Mouse (Mus musculus): ENCODE measurements around the gene Itga9.

Gene Itga9

DNA sequence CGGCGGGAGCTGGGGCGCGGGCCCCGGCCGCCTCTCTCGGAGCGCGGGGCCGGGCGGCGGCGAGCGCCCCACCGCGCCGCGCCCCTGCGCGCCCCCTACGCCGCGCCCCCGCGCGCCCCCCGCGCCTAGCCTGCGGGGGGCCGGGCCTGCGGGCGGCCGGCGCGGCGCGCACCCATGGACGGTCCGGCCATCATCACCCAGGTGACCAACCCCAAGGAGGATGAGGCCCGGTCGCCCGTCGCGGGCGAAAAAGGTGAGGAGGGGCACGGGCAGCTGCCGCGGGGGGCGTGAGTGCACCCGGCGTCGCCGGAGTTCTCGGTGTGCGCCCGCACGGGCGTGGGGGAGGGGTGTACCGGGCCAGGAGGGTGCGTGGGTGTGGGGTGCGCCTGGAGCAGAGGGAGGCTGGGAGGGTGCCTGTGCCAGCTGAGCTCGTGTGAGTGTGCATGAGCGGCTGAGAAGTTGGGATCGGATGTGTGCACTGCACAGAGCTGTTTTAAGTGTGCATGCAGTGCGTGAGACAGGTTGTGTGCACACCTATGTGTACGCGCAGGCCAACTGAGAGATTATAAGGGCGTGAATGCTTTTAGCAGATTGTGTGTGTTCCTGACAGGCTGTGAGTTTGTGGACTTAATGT is 320.3 kb downstream of the Itga9 start:
- DNase-seq = peak; percentile 36 to 53

GRCm38 (mm10) chr9:118927501-118927900 is 321.0 kb downstream of the Itga9 start:
- no peak for DNase-seq

- no peak for DNase-seq
Observed at GRCm38 (mm10) chr9:118928007-118928406, 321.5 kb downstream of the Itga9 start.

DNA sequence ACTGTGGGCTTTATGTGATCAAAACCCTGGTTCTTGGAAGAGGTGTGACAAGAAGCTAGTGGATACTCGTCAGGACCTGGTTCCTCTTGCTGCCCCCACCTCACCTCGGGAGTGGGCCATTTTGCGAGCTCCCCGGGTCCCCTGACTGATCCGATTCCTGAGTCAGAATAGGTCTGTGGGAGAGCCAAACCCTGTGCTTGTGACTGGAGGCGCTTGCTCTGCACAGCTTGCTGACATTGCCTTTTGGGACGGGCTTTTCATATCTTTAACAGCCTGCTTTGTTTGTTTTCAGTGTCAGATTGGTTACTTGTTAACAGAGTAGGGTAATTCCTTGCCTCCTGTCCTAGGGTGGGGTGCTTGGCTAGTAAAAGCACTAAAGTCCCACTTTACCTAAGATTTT is 322.2 kb downstream of the Itga9 start:
- no peak for DNase-seq

DNA sequence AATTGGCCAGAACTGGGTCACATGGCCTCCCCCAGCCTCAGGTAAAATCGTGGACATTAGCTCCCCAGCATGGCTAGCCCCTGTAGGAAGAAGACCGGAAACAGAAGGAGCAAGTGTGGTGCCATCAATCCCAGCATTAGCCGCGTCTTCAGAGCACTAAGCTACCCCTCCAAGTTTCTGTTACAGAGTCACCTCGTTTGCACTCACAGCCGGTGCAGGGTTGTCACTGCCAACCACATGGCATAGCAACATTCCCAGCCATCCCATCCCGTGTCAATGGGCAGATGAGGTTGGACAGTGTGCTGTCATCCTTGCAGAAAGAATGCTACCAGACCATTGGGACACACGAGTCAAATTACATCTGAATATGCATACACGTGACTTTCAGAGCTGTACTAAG is 324.1 kb downstream of the Itga9 start:
- no peak for DNase-seq

GRCm38 (mm10) chr9:118933800-118934199 is 327.3 kb downstream of the Itga9 start:
- no peak for DNase-seq

- no peak for DNase-seq
Observed at GRCm38 (mm10) chr9:118934319-118934718, 327.8 kb downstream of the Itga9 start.

- DNase-seq = no peak
Observed at GRCm38 (mm10) chr9:118935098-118935497, 328.6 kb downstream of the Itga9 start.

GRCm38 (mm10) chr9:118936071-118936470 is 329.6 kb downstream of the Itga9 start:
- no peak for DNase-seq

GRCm38 (mm10) chr9:118937515-118937914 is 331.0 kb downstream of the Itga9 start:
- DNase-seq = no peak

DNA sequence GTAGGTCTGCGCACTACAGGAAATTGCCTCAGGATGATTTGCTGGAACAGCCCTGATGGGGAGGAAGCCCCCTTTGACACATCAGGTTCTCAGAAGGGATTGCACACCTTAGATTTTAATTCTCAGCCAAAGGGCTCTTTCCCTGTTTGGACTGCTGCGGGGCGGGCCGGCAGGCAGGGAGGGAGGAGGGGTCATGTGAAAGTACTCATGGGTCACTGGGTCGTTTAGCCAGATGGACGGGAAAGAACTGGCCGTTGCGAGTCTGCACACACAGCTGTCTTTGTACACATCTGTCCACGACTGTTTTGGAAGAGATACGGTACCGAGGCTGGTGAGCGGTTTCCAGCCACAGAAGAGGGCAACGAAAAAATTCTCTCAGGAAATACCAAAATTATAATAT is 332.9 kb downstream of the Itga9 start:
- DNase-seq = no peak

DNA sequence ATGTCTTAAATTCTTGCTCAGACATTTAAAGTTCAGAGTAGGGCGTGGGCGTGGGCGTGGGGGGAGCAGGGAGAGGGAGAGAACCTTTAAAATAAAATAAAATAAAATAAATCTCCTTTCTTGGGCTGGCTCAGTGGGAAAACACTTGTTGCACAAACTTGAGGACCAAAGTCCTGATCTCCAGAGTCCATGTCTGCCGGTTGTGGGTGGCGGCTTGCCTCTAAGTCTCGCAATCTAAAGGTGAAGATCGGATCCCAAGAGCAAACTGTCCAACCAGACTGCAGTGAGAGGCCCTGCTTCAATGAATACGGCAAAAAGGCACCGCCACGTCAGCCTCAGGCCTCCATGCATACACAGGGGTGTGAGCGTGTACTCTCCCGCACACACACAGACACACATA is 333.3 kb downstream of the Itga9 start:
- DNase-seq = no peak

GRCm38 (mm10) chr9:118940591-118941207 is 334.2 kb downstream of the Itga9 start:
- no peak for DNase-seq

GRCm38 (mm10) chr9:118942030-118942429 is 335.5 kb downstream of the Itga9 start:
- no peak for DNase-seq

GRCm38 (mm10) chr9:118943941-118944340 is 337.5 kb downstream of the Itga9 start:
- no peak for DNase-seq

GRCm38 (mm10) chr9:118944388-118944787 is 337.9 kb downstream of the Itga9 start:
- no peak for DNase-seq

DNA sequence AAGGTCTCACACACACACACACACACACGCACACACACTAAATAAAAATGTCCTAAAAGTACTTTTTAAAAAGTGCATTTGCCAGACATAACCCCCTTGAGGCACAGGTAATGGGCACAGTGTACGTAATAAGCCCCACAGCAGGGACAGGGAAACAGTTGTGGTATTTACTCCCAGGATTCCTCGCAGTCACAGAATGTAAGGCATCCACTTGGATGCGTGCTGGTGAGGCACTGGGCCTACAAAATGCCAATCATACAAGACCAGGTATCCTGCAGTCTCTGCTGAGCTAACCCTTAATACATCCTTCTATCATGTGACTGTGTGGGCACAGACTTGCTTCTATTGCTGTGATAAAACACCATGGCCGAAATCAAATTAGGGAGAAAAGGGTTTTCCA is 342.0 kb downstream of the Itga9 start:
- no peak for DNase-seq

DNA sequence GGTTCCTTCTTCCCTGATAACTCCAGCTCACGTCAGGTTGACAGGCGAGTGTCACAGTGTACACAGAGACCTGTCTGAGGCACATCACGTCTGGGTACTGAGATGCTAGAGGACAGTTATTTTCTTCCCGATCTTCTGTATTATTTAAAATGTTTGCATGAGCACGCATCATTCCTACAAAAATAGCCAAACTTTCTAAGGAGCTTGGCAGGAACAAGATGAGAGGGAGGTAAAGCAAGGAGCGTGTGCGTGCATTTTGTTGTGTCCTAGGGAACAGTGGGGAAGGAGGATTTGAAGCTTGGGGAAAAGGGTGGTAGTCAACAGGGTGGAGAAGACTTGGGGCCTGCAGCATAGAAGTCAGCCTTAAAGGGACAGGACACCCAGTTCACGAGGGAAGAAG is 342.6 kb downstream of the Itga9 start:
- no peak for DNase-seq

DNA sequence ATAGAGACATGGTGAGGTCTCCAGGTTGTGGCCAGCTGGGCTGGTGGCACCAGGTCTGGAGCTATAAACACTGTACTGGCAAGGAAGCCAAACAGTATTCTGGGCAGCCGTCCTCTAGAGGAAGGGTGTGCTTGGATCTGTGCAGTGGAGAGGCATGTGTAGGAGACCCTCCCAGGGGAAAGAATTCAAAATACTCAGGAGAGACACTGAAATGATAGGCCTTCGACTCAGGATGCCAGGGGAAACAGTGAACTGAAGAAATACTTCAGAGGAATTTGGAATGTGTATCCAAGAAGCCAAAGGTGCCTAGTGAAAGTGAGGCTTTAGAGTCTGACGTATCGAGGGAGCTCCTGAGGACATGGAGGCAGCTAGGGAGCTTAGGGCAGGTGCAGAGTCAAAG is 343.2 kb downstream of the Itga9 start:
- DNase-seq = no peak

DNA sequence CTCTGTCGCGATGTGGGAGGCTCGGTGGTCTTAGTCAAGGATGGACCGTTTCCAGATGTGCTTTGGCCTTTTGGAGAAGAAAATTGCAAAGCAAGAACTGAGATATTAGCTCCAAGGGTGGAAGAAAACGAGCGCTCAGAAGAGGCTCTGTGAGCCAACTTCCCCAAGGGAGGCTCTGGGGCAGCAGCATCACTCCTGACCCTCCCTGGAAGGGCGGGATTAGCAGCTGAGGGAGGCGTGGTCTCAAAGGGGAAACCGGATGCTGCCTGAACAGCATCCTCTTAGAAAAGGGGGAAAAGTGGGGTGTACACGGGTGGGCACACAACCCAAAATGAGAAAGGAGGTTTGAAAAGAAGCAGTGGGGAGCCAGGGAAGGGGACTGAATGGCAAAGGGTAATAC is 343.6 kb downstream of the Itga9 start:
- DNase-seq = no peak
